Mouse (Mus musculus): ENCODE results near the gene Cuedc1. TPM values are rescaled to one million over a fixed set of nuclear protein-coding genes. Genes with fewer than 3 reads are reported as not detected.
A peak's percentile ranks its signal among the peaks of the same experiment; 100 is the strongest.

The Cuedc1 gene
- total and polyA plus RNA-seq, 3 experiments = 1.0 to 4.8 TPM; not detected in 1

DNA sequence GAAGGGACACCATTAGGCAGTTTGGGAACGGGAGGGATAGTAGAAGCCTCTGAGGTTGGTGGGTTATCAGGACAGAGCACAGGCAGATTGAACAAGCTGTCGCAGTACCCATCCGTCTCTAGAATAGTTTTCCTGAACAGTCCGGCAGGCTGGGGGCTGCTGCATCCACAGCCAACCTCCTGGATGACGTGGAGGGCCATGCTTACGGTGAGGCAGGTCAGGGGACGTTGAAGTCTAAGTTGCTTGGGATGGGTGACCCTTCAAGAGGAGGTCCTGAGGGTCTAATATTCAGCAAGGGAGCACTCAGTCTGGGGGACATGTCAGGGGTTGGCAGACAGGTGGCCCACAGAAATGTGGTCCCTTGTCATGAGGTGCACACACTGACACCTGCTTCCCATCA is 90.8 kb downstream of the Cuedc1 start (continued):
- TF ChIP-seq BHLHE40 (IDR thresholded peaks at IDR 0.05; ENCODE audit: borderline replicate concordance, low read depth, low read length) (no peak), POLR2A (IDR thresholded peaks at IDR 0.05; ENCODE audit: control insufficient read depth in 1 of 2, insufficient read depth in 1 of 2, low read depth in 1 of 2, low read length in 2 of 2, poor library complexity in 1 of 2) (no peak), ZMIZ1 (IDR thresholded peaks at IDR 0.05; ENCODE audit: low read depth, low read length) (no peak)

GRCm38 (mm10) chr11:88192595-88192994 is 94.7 kb downstream of the Cuedc1 start:
- H3K4me3 ChIP-seq (ENCODE audit: control insufficient read depth in 1 of 2, insufficient read depth in 1 of 2, low read depth in 2 of 2, low read length in 2 of 2) = no peak overlapping the region
- DNase-seq (ENCODE audit: low read depth, low spot score) = peak; percentile 49
- no peaks in the 10 kb centered on the region for H3K27me3 ChIP-seq (ENCODE audit: control insufficient read depth in 1 of 2, insufficient read depth in 2 of 2, low read length in 2 of 2)
- no peak overlapping the region for H3K9ac ChIP-seq (ENCODE audit: control insufficient read depth, low read depth, low read length, poor library complexity, severe bottlenecking)
- H3K27ac ChIP-seq (ENCODE audit: control insufficient read depth, low read depth, low read length) = no peak overlapping the region
- peaks cover 3 to 4% of the 10 kb centered on the region in 2 experiments; a peak in 2 of 4 replicates for H3K4me1 ChIP-seq (ENCODE audit: control insufficient read depth in 1 of 2, insufficient read depth in 2 of 2, low read length in 2 of 2)
- no peaks in the 10 kb centered on the region for H3K79me2 ChIP-seq (ENCODE audit: control insufficient read depth, insufficient read depth, low read length, poor library complexity)
- peaks cover 0 to 2% of the 10 kb centered on the region in 2 experiments; a peak in 1 of 4 replicates for H3K36me3 ChIP-seq (ENCODE audit: control insufficient read depth in 1 of 2, insufficient read depth in 2 of 2, low read length in 2 of 2)
- no peaks in the 10 kb centered on the region for H3K9me3 ChIP-seq (replicated peaks; ENCODE audit: insufficient read depth, low read length)
- TF ChIP-seq ETS1 (IDR thresholded peaks at IDR 0.05; ENCODE audit: low read depth, low read length) (no peak), UBTF (IDR thresholded peaks at IDR 0.05; ENCODE audit: borderline replicate concordance, insufficient read depth, low read depth, low read length) (no peak), RCOR1 (IDR thresholded peaks at IDR 0.05; ENCODE audit: low read depth, low read length) (no peak), TCF12 (IDR thresholded peaks at IDR 0.05; ENCODE audit: low read depth, low read length) (no peak), SMC3 (IDR thresholded peaks at IDR 0.05; ENCODE audit: low read depth, low read length) (no peak), MYB (IDR thresholded peaks at IDR 0.05; ENCODE audit: low read depth, low read length) (no peak), ZMIZ1 (IDR thresholded peaks at IDR 0.05; ENCODE audit: low read depth, low read length) (no peak), GABPA (IDR thresholded peaks at IDR 0.05; ENCODE audit: low read depth, low read length) (no peak), POLR2AphosphoS5 (IDR thresholded peaks at IDR 0.05; ENCODE audit: borderline replicate concordance, low read depth, low read length) (no peak), USF1 (IDR thresholded peaks at IDR 0.05; ENCODE audit: low read depth, low read length) (no peak)

- H3K36me3 ChIP-seq (ENCODE audit: control insufficient read depth in 1 of 2, insufficient read depth in 2 of 2, low read length in 2 of 2) = peaks cover 0 to 2% of the 10 kb centered on the region in 2 experiments; a peak in 1 of 4 replicates
- TF ChIP-seq E2F4 (IDR thresholded peaks at IDR 0.05; ENCODE audit: borderline replicate concordance, low read depth, low read length) = no peak
- TF ChIP-seq JUND (IDR thresholded peaks at IDR 0.05; ENCODE audit: low read depth, low read length) = no peak
- TF ChIP-seq POLR2A (IDR thresholded peaks at IDR 0.05; ENCODE audit: control insufficient read depth in 1 of 2, insufficient read depth in 1 of 2, low read depth in 1 of 2, low read length in 2 of 2, poor library complexity in 1 of 2) = no peak
- TF ChIP-seq TCF12 (IDR thresholded peaks at IDR 0.05; ENCODE audit: low read depth, low read length) = no peak
- TF ChIP-seq ETS1 (IDR thresholded peaks at IDR 0.05; ENCODE audit: low read depth, low read length) = no peak
- no peak for TF ChIP-seq SIN3A (IDR thresholded peaks at IDR 0.05; ENCODE audit: low read length)
- TF ChIP-seq MYC (IDR thresholded peaks at IDR 0.05; ENCODE audit: low read depth, low read length) = no peak
- no peak for TF ChIP-seq NRF1 (IDR thresholded peaks at IDR 0.05; ENCODE audit: insufficient read depth, low read depth, low read length, poor library complexity, severe bottlenecking)
- TF ChIP-seq MEF2A (IDR thresholded peaks at IDR 0.05; ENCODE audit: extremely low read depth, insufficient replicate concordance, low read depth, low read length, poor library complexity, severe bottlenecking) = no peak
- TF ChIP-seq KAT2A (conservative IDR thresholded peaks at IDR 0.05; ENCODE audit: low read depth, low read length) = no peak
- TF ChIP-seq EP300 (IDR thresholded peaks at IDR 0.05; ENCODE audit: low read depth in 1 of 2, low read length in 2 of 2) = no peak
- no peak for TF ChIP-seq MAZ (IDR thresholded peaks at IDR 0.05; ENCODE audit: low read depth, low read length)
- TF ChIP-seq MAFK (IDR thresholded peaks at IDR 0.05; ENCODE audit: borderline replicate concordance, low read depth, low read length) = no peak
- no peak for TF ChIP-seq RAD21 (IDR thresholded peaks at IDR 0.05; ENCODE audit: low read depth, low read length)
- no peak for TF ChIP-seq GATA1 (IDR thresholded peaks at IDR 0.05; ENCODE audit: low read depth, low read length)
- TF ChIP-seq POLR2AphosphoS5 (IDR thresholded peaks at IDR 0.05; ENCODE audit: borderline replicate concordance, low read depth, low read length) = no peak
- no peak overlapping the region for H3K4me3 ChIP-seq (ENCODE audit: control insufficient read depth in 1 of 2, insufficient read depth in 1 of 2, low read depth in 2 of 2, low read length in 2 of 2)
- no peaks in the 10 kb centered on the region for H3K27me3 ChIP-seq (ENCODE audit: control insufficient read depth in 1 of 2, insufficient read depth in 2 of 2, low read length in 2 of 2)
- no peak overlapping the region for H3K27ac ChIP-seq (ENCODE audit: control insufficient read depth, low read depth, low read length)
- H3K9ac ChIP-seq (ENCODE audit: control insufficient read depth, low read depth, low read length, poor library complexity, severe bottlenecking) = no peak overlapping the region
- peaks cover 0 to 4% of the 10 kb centered on the region in 2 experiments; a peak in 1 of 4 replicates for H3K4me1 ChIP-seq (ENCODE audit: control insufficient read depth in 1 of 2, insufficient read depth in 2 of 2, low read length in 2 of 2)
- no peak for DNase-seq (ENCODE audit: low read depth, low spot score)
- H3K9me3 ChIP-seq (replicated peaks; ENCODE audit: insufficient read depth, low read length) = no peaks in the 10 kb centered on the region
- no peaks in the 10 kb centered on the region for H3K79me2 ChIP-seq (ENCODE audit: control insufficient read depth, insufficient read depth, low read length, poor library complexity)
Observed at GRCm38 (mm10) chr11:88193098-88193823, 95.4 kb downstream of the Cuedc1 start.

Measured in MEL (cell line).